Mouse (Mus musculus): Measurements from ENCODE around the gene H2al1i. TPM values are rescaled to one million over a fixed set of nuclear protein-coding genes. Genes with fewer than 3 reads are reported as not detected.
A peak's percentile ranks its signal among the peaks of the same experiment; 100 is the strongest.

The H2al1i gene
- polyA plus RNA-seq, 1 experiment: not detected

- peak overlapping the region; percentile 29; the same call in 1 of the 2 replicates for H3K27ac ChIP-seq (ENCODE audit: insufficient read depth, low read length)
These were observed 21.3 kb downstream of the H2al1i start for GRCm38 (mm10) chrX:11345762-11346161.

GRCm38 (mm10) chrX:11346756-11347155, 22.3 kb downstream of the H2al1i start:
- no peaks in the 10 kb centered on the region for H3K4me1 ChIP-seq (ENCODE audit: control insufficient read depth, insufficient read depth, low read length)
- TF ChIP-seq CTCF (IDR thresholded peaks at IDR 0.05; ENCODE audit: extremely low read depth, insufficient read depth, low read length): no peak
- TF ChIP-seq POLR2A (IDR thresholded peaks at IDR 0.05; ENCODE audit: extremely low read depth, insufficient read depth, low read length): no peak
- 0 out of 2 replicates have a peak overlapping the region, but pooled peaks have one; percentile 9 for H3K27ac ChIP-seq (ENCODE audit: insufficient read depth, low read length)
- no peak overlapping the region for H3K4me3 ChIP-seq (ENCODE audit: insufficient read depth, low read length)

More at GRCm38 (mm10) chrX:11345762-11346161, 21.3 kb downstream of the H2al1i start:
- no peak for TF ChIP-seq CTCF (IDR thresholded peaks at IDR 0.05; ENCODE audit: extremely low read depth, insufficient read depth, low read length)
- TF ChIP-seq POLR2A (IDR thresholded peaks at IDR 0.05; ENCODE audit: extremely low read depth, insufficient read depth, low read length): no peak
- Histone ChIP-seq H3K4me3 (ENCODE audit: insufficient read depth, low read length) (no peak overlapping the region), H3K4me1 (ENCODE audit: control insufficient read depth, insufficient read depth, low read length) (no peaks in the 10 kb centered on the region)

- no peak for TF ChIP-seq CTCF (IDR thresholded peaks at IDR 0.05; ENCODE audit: extremely low read depth, insufficient read depth, low read length)
- no peak for TF ChIP-seq POLR2A (IDR thresholded peaks at IDR 0.05; ENCODE audit: extremely low read depth, insufficient read depth, low read length)
- Histone ChIP-seq H3K27ac (ENCODE audit: insufficient read depth, low read length) (no peak overlapping the region), H3K4me3 (ENCODE audit: insufficient read depth, low read length) (no peak overlapping the region), H3K4me1 (ENCODE audit: control insufficient read depth, insufficient read depth, low read length) (no peaks in the 10 kb centered on the region)
These were observed 36.4 kb downstream of the H2al1i start for GRCm38 (mm10) chrX:11360823-11361222.

- TF ChIP-seq POLR2A (IDR thresholded peaks at IDR 0.05; ENCODE audit: extremely low read depth, insufficient read depth, low read length) (no peak), CTCF (IDR thresholded peaks at IDR 0.05; ENCODE audit: extremely low read depth, insufficient read depth, low read length) (no peak)
- no peak overlapping the region for H3K27ac ChIP-seq (ENCODE audit: insufficient read depth, low read length)
These were observed 36.8 kb downstream of the H2al1i start for GRCm38 (mm10) chrX:11361261-11361660.

GRCm38 (mm10) chrX:11363890-11364289, 39.4 kb downstream of the H2al1i start:
- no peaks in the 10 kb centered on the region for H3K4me1 ChIP-seq (ENCODE audit: control insufficient read depth, insufficient read depth, low read length)
- no peak overlapping the region for H3K4me3 ChIP-seq (ENCODE audit: insufficient read depth, low read length)
- TF ChIP-seq CTCF (IDR thresholded peaks at IDR 0.05; ENCODE audit: extremely low read depth, insufficient read depth, low read length) (no peak), POLR2A (IDR thresholded peaks at IDR 0.05; ENCODE audit: extremely low read depth, insufficient read depth, low read length) (no peak)

More at GRCm38 (mm10) chrX:11361261-11361660, 36.8 kb downstream of the H2al1i start:
- no peaks in the 10 kb centered on the region for H3K4me1 ChIP-seq (ENCODE audit: control insufficient read depth, insufficient read depth, low read length)
- H3K4me3 ChIP-seq (ENCODE audit: insufficient read depth, low read length): no peak overlapping the region

GRCm38 (mm10) chrX:11365151-11365550, 40.7 kb downstream of the H2al1i start:
- Histone ChIP-seq H3K4me3 (ENCODE audit: insufficient read depth, low read length) (no peak overlapping the region), H3K27ac (ENCODE audit: insufficient read depth, low read length) (no peak overlapping the region), H3K4me1 (ENCODE audit: control insufficient read depth, insufficient read depth, low read length) (no peaks in the 10 kb centered on the region)
- TF ChIP-seq POLR2A (IDR thresholded peaks at IDR 0.05; ENCODE audit: extremely low read depth, insufficient read depth, low read length) (no peak), CTCF (IDR thresholded peaks at IDR 0.05; ENCODE audit: extremely low read depth, insufficient read depth, low read length) (no peak)

More at GRCm38 (mm10) chrX:11363890-11364289, 39.4 kb downstream of the H2al1i start:
- no peak overlapping the region for H3K27ac ChIP-seq (ENCODE audit: insufficient read depth, low read length)

Other genes starting within 250 kb of the H2al1i start
- gene H2al1a, start 25.4 kb upstream of the H2al1i start, polyA plus RNA-seq (2012; rRNA removed): not detected in 2 replicates
- not detected in 2 replicates for gene H2al1b, start 22.2 kb upstream of the H2al1i start, polyA plus RNA-seq (2012; rRNA removed)
- not detected in 2 replicates for gene H2al1c, start 19.0 kb upstream of the H2al1i start, polyA plus RNA-seq (2012; rRNA removed)
- not detected in 2 replicates for gene H2al1d, start 15.8 kb upstream of the H2al1i start, polyA plus RNA-seq (2012; rRNA removed)
- gene H2al1e, start 12.7 kb upstream of the H2al1i start, polyA plus RNA-seq (2012; rRNA removed): not detected in 2 replicates
- gene H2al1f, start 9.5 kb upstream of the H2al1i start, polyA plus RNA-seq (2012; rRNA removed): not detected in 2 replicates
- not detected in 2 replicates for gene H2al1g, start 6.4 kb upstream of the H2al1i start, polyA plus RNA-seq (2012; rRNA removed)
- not detected in 2 replicates for gene H2al1h, start 3.2 kb upstream of the H2al1i start, polyA plus RNA-seq (2012; rRNA removed)
- not detected in 2 replicates for gene H2al1j, start 3.2 kb downstream of the H2al1i start, polyA plus RNA-seq (2012; rRNA removed)